Mouse (Mus musculus): ENCODE measurements around the gene 9530068E07Rik. TPM values are rescaled to one million over a fixed set of nuclear protein-coding genes. Genes with fewer than 3 reads are reported as not detected.
"Not testable (repeated sequence)": the region's sequence is repeated elsewhere in the genome, so short reads cannot be mapped to it uniquely, and the experiment has no call there.

Gene 9530068E07Rik
- total and polyA plus RNA-seq, 3 experiments, result 53.8 to 136 (median 82.7) TPM

GRCm38 (mm10) chr11:52354644-52355043 is 41.6 kb upstream of the 9530068E07Rik start:
- TF ChIP-seq GATA2 (IDR thresholded peaks at IDR 0.05; ENCODE audit: borderline replicate concordance, low read depth, low read length), result no peak
- TF ChIP-seq CTCF (IDR thresholded peaks at IDR 0.05; ENCODE audit: low read depth, low read length), result no peak
- TF ChIP-seq POLR2AphosphoS5 (IDR thresholded peaks at IDR 0.05; ENCODE audit: insufficient replicate concordance, low read depth, low read length), result no peak
- TF ChIP-seq TAL1 (conservative IDR thresholded peaks at IDR 0.05; ENCODE audit: low read depth, low read length), result no peak
- no peak for TF ChIP-seq GATA1 (IDR thresholded peaks at IDR 0.05; ENCODE audit: borderline replicate concordance, low read length)

GRCm38 (mm10) chr11:52355601-52356000 is 40.6 kb upstream of the 9530068E07Rik start:
- ATAC-seq (ENCODE audit: extremely low read depth, insufficient number of reproducible peaks, low FRiP score, poor library complexity, severe bottlenecking) (no peak), DNase-seq (ENCODE audit: low spot score) (no peak)
- no peaks in the 10 kb centered on the region for H3K36me3 ChIP-seq (replicated peaks)
- H3K27me3 ChIP-seq (ENCODE audit: insufficient read depth, low read length), result no peaks in the 10 kb centered on the region
- peaks cover 27% of the 10 kb centered on the region for H3K4me1 ChIP-seq (ENCODE audit: insufficient read depth, low read depth, low read length)
- no peak for TF ChIP-seq CTCF (IDR thresholded peaks at IDR 0.05; ENCODE audit: low read depth, low read length)
- TF ChIP-seq GATA2 (IDR thresholded peaks at IDR 0.05; ENCODE audit: borderline replicate concordance, low read depth, low read length), result no peak
- no peak for TF ChIP-seq GATA1 (IDR thresholded peaks at IDR 0.05; ENCODE audit: borderline replicate concordance, low read length)
- no peak for TF ChIP-seq TAL1 (conservative IDR thresholded peaks at IDR 0.05; ENCODE audit: low read depth, low read length)
- no peak for TF ChIP-seq POLR2AphosphoS5 (IDR thresholded peaks at IDR 0.05; ENCODE audit: insufficient replicate concordance, low read depth, low read length)
- no peak overlapping the region for H3K4me3 ChIP-seq (ENCODE audit: low read depth, low read length)
- H3K9me3 ChIP-seq (replicated peaks), result peaks cover 7% of the 10 kb centered on the region

More at GRCm38 (mm10) chr11:52354644-52355043, 41.6 kb upstream of the 9530068E07Rik start:
- Histone ChIP-seq H3K4me1 (ENCODE audit: insufficient read depth, low read depth, low read length) (peaks cover 21% of the 10 kb centered on the region), H3K4me3 (ENCODE audit: low read depth, low read length) (no peak overlapping the region), H3K9me3 (replicated peaks) (peaks cover 7% of the 10 kb centered on the region), H3K27me3 (ENCODE audit: insufficient read depth, low read length) (no peaks in the 10 kb centered on the region), H3K36me3 (replicated peaks) (no peaks in the 10 kb centered on the region)
- ATAC-seq (ENCODE audit: extremely low read depth, insufficient number of reproducible peaks, low FRiP score, poor library complexity, severe bottlenecking) (no peak), DNase-seq (ENCODE audit: low spot score) (no peak)

- H3K36me3 ChIP-seq (replicated peaks); ATAC-seq (ENCODE audit: extremely low read depth, insufficient number of reproducible peaks, low FRiP score, poor library complexity, severe bottlenecking); H3K4me3 ChIP-seq (ENCODE audit: low read depth, low read length); DNase-seq (ENCODE audit: low spot score); H3K27me3 ChIP-seq (ENCODE audit: insufficient read depth, low read length); H3K9me3 ChIP-seq (replicated peaks): not testable (repeated sequence)
- H3K4me1 ChIP-seq (ENCODE audit: insufficient read depth, low read depth, low read length), result peaks cover 17% of the 10 kb centered on the region
Observed at GRCm38 (mm10) chr11:52357091-52357490, 39.1 kb upstream of the 9530068E07Rik start.

GRCm38 (mm10) chr11:52358520-52358919 is 37.7 kb upstream of the 9530068E07Rik start:
- H3K4me3 ChIP-seq (ENCODE audit: low read depth, low read length), result no peak overlapping the region
- no peak for DNase-seq (ENCODE audit: low spot score)
- peaks cover 7% of the 10 kb centered on the region for H3K9me3 ChIP-seq (replicated peaks)
- H3K27me3 ChIP-seq (ENCODE audit: insufficient read depth, low read length), result no peaks in the 10 kb centered on the region
- TF ChIP-seq POLR2AphosphoS5 (IDR thresholded peaks at IDR 0.05; ENCODE audit: insufficient replicate concordance, low read depth, low read length) (no peak), GATA1 (IDR thresholded peaks at IDR 0.05; ENCODE audit: borderline replicate concordance, low read length) (no peak), TAL1 (conservative IDR thresholded peaks at IDR 0.05; ENCODE audit: low read depth, low read length) (no peak)
- ATAC-seq (ENCODE audit: extremely low read depth, insufficient number of reproducible peaks, low FRiP score, poor library complexity, severe bottlenecking), result no peak
- H3K4me1 ChIP-seq (ENCODE audit: insufficient read depth, low read depth, low read length), result peaks cover 29% of the 10 kb centered on the region
- peaks cover 11% of the 10 kb centered on the region for H3K36me3 ChIP-seq (replicated peaks)

GRCm38 (mm10) chr11:52359686-52360470 is 36.4 kb upstream of the 9530068E07Rik start:
- peaks cover 43% of the 10 kb centered on the region for H3K4me1 ChIP-seq (ENCODE audit: insufficient read depth, low read depth, low read length)
- H3K9me3 ChIP-seq (replicated peaks), result peaks cover 7% of the 10 kb centered on the region
- peak; percentile 43 for DNase-seq (ENCODE audit: low spot score)
- TF ChIP-seq CTCF (IDR thresholded peaks at IDR 0.05; ENCODE audit: low read depth, low read length), result no peak
- no peak for TF ChIP-seq GATA1 (IDR thresholded peaks at IDR 0.05; ENCODE audit: borderline replicate concordance, low read length)
- TF ChIP-seq POLR2AphosphoS5 (IDR thresholded peaks at IDR 0.05; ENCODE audit: insufficient replicate concordance, low read depth, low read length), result no peak; the same call in 1 of the 2 replicates
- no peak for TF ChIP-seq TAL1 (conservative IDR thresholded peaks at IDR 0.05; ENCODE audit: low read depth, low read length)
- no peak for TF ChIP-seq GATA2 (IDR thresholded peaks at IDR 0.05; ENCODE audit: borderline replicate concordance, low read depth, low read length)
- no peaks in the 10 kb centered on the region for H3K27me3 ChIP-seq (ENCODE audit: insufficient read depth, low read length)
- peaks cover 23% of the 10 kb centered on the region for H3K36me3 ChIP-seq (replicated peaks)
- H3K4me3 ChIP-seq (ENCODE audit: low read depth, low read length), result peak overlapping the region; percentile 89
- ATAC-seq (ENCODE audit: extremely low read depth, insufficient number of reproducible peaks, low FRiP score, poor library complexity, severe bottlenecking), result peak; percentile 23; the same call in 1 of the 2 replicates

GRCm38 (mm10) chr11:52360471-52361277 is 35.6 kb upstream of the 9530068E07Rik start, which contains the start of gene Vdac1:
Gene Vdac1 (plus strand): TSS chr11:52360860.
- peaks cover 28% of the 10 kb centered on the region for H3K36me3 ChIP-seq (replicated peaks)
- ATAC-seq (ENCODE audit: extremely low read depth, insufficient number of reproducible peaks, low FRiP score, poor library complexity, severe bottlenecking) (peak; percentile 59), DNase-seq (ENCODE audit: low spot score) (peak; percentile 94)
- H3K9me3 ChIP-seq (replicated peaks), result peaks cover 6% of the 10 kb centered on the region
- peaks cover 50% of the 10 kb centered on the region for H3K4me1 ChIP-seq (ENCODE audit: insufficient read depth, low read depth, low read length)
- H3K4me3 ChIP-seq (ENCODE audit: low read depth, low read length), result peak within 1 kb of the TSS; percentile 89
- no peaks in the 10 kb centered on the region for H3K27me3 ChIP-seq (ENCODE audit: insufficient read depth, low read length)
- TF ChIP-seq TAL1 (conservative IDR thresholded peaks at IDR 0.05; ENCODE audit: low read depth, low read length), result no peak

Measured in G1E (cell line).